Mouse (Mus musculus): ENCODE results near the gene Retreg2. TPM values are rescaled to one million over a fixed set of nuclear protein-coding genes. Genes with fewer than 3 reads are reported as not detected.

Gene Retreg2
- total and polyA plus RNA-seq, 2 experiments from 2014 or later: 137 to 240 TPM

DNA sequence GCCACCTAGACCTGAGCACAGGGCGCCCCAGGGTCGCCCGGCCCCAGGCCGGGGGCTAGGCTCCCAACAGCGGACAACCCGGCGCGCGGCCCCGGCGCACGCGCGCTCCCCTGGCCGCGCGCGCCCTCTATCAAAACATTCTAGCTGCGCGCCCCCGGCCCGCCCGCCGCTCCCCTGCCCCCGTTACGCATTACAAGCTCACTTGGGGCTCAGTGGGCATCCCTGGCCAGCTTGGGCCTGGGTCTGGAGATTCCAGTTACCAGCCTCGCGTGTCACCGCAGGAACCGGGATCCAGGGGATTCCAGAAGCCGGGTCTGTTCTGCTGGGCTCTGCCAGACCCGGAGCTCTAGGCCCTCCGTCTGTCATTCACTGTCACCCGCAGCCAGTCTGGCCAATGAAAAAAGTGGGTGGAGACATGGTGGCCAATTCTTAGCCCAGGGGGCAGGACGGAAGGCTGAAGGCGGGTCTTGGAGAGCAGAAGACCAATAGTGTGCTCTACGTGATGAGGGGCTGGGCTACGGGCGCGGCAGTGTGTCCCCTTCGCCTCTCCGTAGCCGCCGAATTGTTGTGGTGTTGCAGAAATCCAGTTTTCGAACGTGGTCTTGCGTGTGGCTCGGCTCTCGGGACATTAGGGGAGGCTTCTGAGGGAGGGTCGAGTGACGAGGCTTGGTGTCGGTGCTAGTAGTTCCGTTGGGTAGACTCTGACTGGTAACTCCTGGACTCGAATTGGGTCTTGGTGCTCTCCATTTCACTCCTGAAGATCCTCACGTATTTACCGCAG, 49.2 kb downstream of the Retreg2 start, which contains the start of the genes Ankzf1 and Atg9a:
Gene Ankzf1 (plus strand): TSS at position 530 of the 781 bp plus-strand sequence.
Gene Atg9a (minus strand): TSS at position 575 of the 781 bp plus-strand sequence.
- WGBS: under 1% methylated on average over 56 of the region's 56 CpGs
- Histone ChIP-seq H3K9ac (replicated peaks; ENCODE audit: low read length) (peak within 1 kb of the TSS; percentile 95), H3K27me3 (ENCODE audit: insufficient read depth, low read length) (no peaks in the 10 kb centered on the region), H3K4me3 (ENCODE audit: low read length) (peak within 1 kb of the TSS; percentile 84), H3K27ac (peak within 1 kb of the TSS; percentile 96), H3K4me2 (ENCODE audit: low read depth, low read length) (peak within 1 kb of the TSS; percentile 99), H3K4me1 (ENCODE audit: insufficient read depth, low read length) (peaks cover 12% of the 10 kb centered on the region), H3K36me3 (ENCODE audit: insufficient read depth, low read length) (peaks cover 26% of the 10 kb centered on the region; the same call in 1 of the 2 replicates), H3K9me3 (ENCODE audit: low read length) (no peaks in the 10 kb centered on the region)
- ATAC-seq: peak; percentile 99
- TF ChIP-seq CTCF (IDR thresholded peaks at IDR 0.05; ENCODE audit: low read depth): no peak
- DNase-seq (ENCODE audit: low spot score): peak; percentile 97

DNA sequence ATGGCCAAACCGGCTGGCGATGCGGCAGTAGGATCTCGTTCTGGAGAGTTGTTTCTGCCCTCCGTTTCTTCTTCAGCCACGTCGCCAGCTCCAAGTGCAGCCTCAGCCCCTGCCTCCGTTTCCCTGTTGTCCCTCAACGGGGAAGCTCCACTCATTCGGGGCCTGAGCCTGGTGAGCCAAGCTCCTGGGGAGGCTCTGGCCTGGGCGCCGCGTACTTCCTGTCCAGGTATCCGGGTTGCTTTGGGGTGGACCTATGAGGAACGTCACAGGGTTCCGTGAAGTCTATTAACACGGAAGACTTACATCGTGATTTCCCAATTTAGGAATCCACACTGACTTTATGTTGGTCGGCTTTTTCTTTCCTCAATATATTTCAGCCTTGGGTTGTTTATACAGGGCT, 49.9 kb downstream of the Retreg2 start:
- no peak for TF ChIP-seq CTCF (IDR thresholded peaks at IDR 0.05; ENCODE audit: low read depth)
- Histone ChIP-seq H3K9me3 (ENCODE audit: low read length) (no peaks in the 10 kb centered on the region), H3K4me2 (ENCODE audit: low read depth, low read length) (peak overlapping the region; percentile 99), H3K36me3 (ENCODE audit: insufficient read depth, low read length) (peaks cover 26% of the 10 kb centered on the region; the same call in 1 of the 2 replicates), H3K9ac (replicated peaks; ENCODE audit: low read length) (peak overlapping the region; percentile 95), H3K4me3 (ENCODE audit: low read length) (peak overlapping the region; percentile 84), H3K27ac (peak overlapping the region; percentile 86), H3K27me3 (ENCODE audit: insufficient read depth, low read length) (no peaks in the 10 kb centered on the region), H3K4me1 (ENCODE audit: insufficient read depth, low read length) (peaks cover 12% of the 10 kb centered on the region)
- under 1% methylated on average over 19 of the region's 19 CpGs for WGBS
- peak; percentile 25 for DNase-seq (ENCODE audit: low spot score)
- no peak for ATAC-seq

Other genes with a start within 250 kb of the Retreg2 start
- gene Cryba2, start 249.6 kb upstream of the Retreg2 start, total RNA-seq (2014; rRNA removed): 2.0 TPM in 1 of 2 replicates, not detected in the other
- 1.6 and 1.7 TPM in 2 replicates for gene Cryba2, start 249.6 kb upstream of the Retreg2 start, polyA plus RNA-seq (2015; fragmentation: Nextera tagmentation; extraction: Ambion mirVana)
- 2.7 and 4.7 TPM in 2 replicates for gene Cfap65, start 207.2 kb upstream of the Retreg2 start, total RNA-seq (2014; rRNA removed)
- gene Cfap65, start 207.2 kb upstream of the Retreg2 start, polyA plus RNA-seq (2015; fragmentation: Nextera tagmentation; extraction: Ambion mirVana): 1.1 and 1.3 TPM in 2 replicates
- gene Ihh, start 191.1 kb upstream of the Retreg2 start, total RNA-seq (2014; rRNA removed): 0.18 and 0.31 TPM in 2 replicates
- gene Ihh, start 191.1 kb upstream of the Retreg2 start, polyA plus RNA-seq (2015; fragmentation: Nextera tagmentation; extraction: Ambion mirVana): 0.11 and 0.25 TPM in 2 replicates
- gene Nhej1, start 17.6 kb upstream of the Retreg2 start, total RNA-seq (2014; rRNA removed): 4.4 and 7.8 TPM in 2 replicates
- gene Nhej1, start 17.6 kb upstream of the Retreg2 start, polyA plus RNA-seq (2015; fragmentation: Nextera tagmentation; extraction: Ambion mirVana): 5.2 and 5.8 TPM in 2 replicates
- not detected in 2 replicates for gene Slc23a3, start 8.9 kb upstream of the Retreg2 start, total RNA-seq (2014; rRNA removed)
- gene Slc23a3, start 8.9 kb upstream of the Retreg2 start, polyA plus RNA-seq (2015; fragmentation: Nextera tagmentation; extraction: Ambion mirVana): not detected in 2 replicates
- gene Cnppd1, start 67 bp upstream of the Retreg2 start, total RNA-seq (2014; rRNA removed): 50.0 and 52.4 TPM in 2 replicates
- gene Cnppd1, start 67 bp upstream of the Retreg2 start, polyA plus RNA-seq (2015; fragmentation: Nextera tagmentation; extraction: Ambion mirVana): 44.8 and 46.3 TPM in 2 replicates
- 35.9 and 49.5 TPM in 2 replicates for gene Zfand2b, start 25.9 kb downstream of the Retreg2 start, total RNA-seq (2014; rRNA removed)
- gene Zfand2b, start 25.9 kb downstream of the Retreg2 start, polyA plus RNA-seq (2015; fragmentation: Nextera tagmentation; extraction: Ambion mirVana): 45.0 and 47.3 TPM in 2 replicates
- 51.5 and 52.0 TPM in 2 replicates for gene Abcb6, start 37.6 kb downstream of the Retreg2 start, total RNA-seq (2014; rRNA removed)
- 40.4 and 45.9 TPM in 2 replicates for gene Abcb6, start 37.6 kb downstream of the Retreg2 start, polyA plus RNA-seq (2015; fragmentation: Nextera tagmentation; extraction: Ambion mirVana)
- 17.9 and 30.2 TPM in 2 replicates for gene Ankzf1, start 49.4 kb downstream of the Retreg2 start, total RNA-seq (2014; rRNA removed)
- 14.1 and 17.0 TPM in 2 replicates for gene Ankzf1, start 49.4 kb downstream of the Retreg2 start, polyA plus RNA-seq (2015; fragmentation: Nextera tagmentation; extraction: Ambion mirVana)
- gene Atg9a, start 49.4 kb downstream of the Retreg2 start, total RNA-seq (2014; rRNA removed): 132 and 155 TPM in 2 replicates
- gene Atg9a, start 49.4 kb downstream of the Retreg2 start, polyA plus RNA-seq (2015; fragmentation: Nextera tagmentation; extraction: Ambion mirVana): 60.3 and 62.8 TPM in 2 replicates
- gene Glb1l, start 68.0 kb downstream of the Retreg2 start, total RNA-seq (2014; rRNA removed): 14.8 and 15.3 TPM in 2 replicates
- gene Glb1l, start 68.0 kb downstream of the Retreg2 start, polyA plus RNA-seq (2015; fragmentation: Nextera tagmentation; extraction: Ambion mirVana): 15.5 TPM in 2 replicates
- gene Stk16, start 68.1 kb downstream of the Retreg2 start, total RNA-seq (2014; rRNA removed): 84.8 and 105 TPM in 2 replicates
- gene Stk16, start 68.1 kb downstream of the Retreg2 start, polyA plus RNA-seq (2015; fragmentation: Nextera tagmentation; extraction: Ambion mirVana): 103 and 112 TPM in 2 replicates
- gene Tuba4a, start 77.1 kb downstream of the Retreg2 start, total RNA-seq (2014; rRNA removed): 180 and 235 TPM in 2 replicates
- 155 and 163 TPM in 2 replicates for gene Tuba4a, start 77.1 kb downstream of the Retreg2 start, polyA plus RNA-seq (2015; fragmentation: Nextera tagmentation; extraction: Ambion mirVana)
- not detected in 2 replicates for gene A630095N17Rik, start 89.3 kb downstream of the Retreg2 start, total RNA-seq (2014; rRNA removed)
- 0.29 and 0.31 TPM in 2 replicates for gene A630095N17Rik, start 89.3 kb downstream of the Retreg2 start, polyA plus RNA-seq (2015; fragmentation: Nextera tagmentation; extraction: Ambion mirVana)
- gene Dnajb2, start 93.6 kb downstream of the Retreg2 start, total RNA-seq (2014; rRNA removed): 33.3 and 48.0 TPM in 2 replicates
- gene Dnajb2, start 93.6 kb downstream of the Retreg2 start, polyA plus RNA-seq (2015; fragmentation: Nextera tagmentation; extraction: Ambion mirVana): 62.6 and 64.5 TPM in 2 replicates
- gene Ptprn, start 121.7 kb downstream of the Retreg2 start, total RNA-seq (2014; rRNA removed): 120 and 132 TPM in 2 replicates
- 46.0 and 48.3 TPM in 2 replicates for gene Ptprn, start 121.7 kb downstream of the Retreg2 start, polyA plus RNA-seq (2015; fragmentation: Nextera tagmentation; extraction: Ambion mirVana)
- 257 and 298 TPM in 2 replicates for gene Resp18, start 135.6 kb downstream of the Retreg2 start, total RNA-seq (2014; rRNA removed)
- gene Resp18, start 135.6 kb downstream of the Retreg2 start, polyA plus RNA-seq (2015; fragmentation: Nextera tagmentation; extraction: Ambion mirVana): 394 and 396 TPM in 2 replicates
- 143 and 175 TPM in 2 replicates for gene Dnpep, start 175.2 kb downstream of the Retreg2 start, total RNA-seq (2014; rRNA removed)
- gene Dnpep, start 175.2 kb downstream of the Retreg2 start, polyA plus RNA-seq (2015; fragmentation: Nextera tagmentation; extraction: Ambion mirVana): 120 and 131 TPM in 2 replicates
- 2.6 and 6.9 TPM in 2 replicates for gene Des, start 217.6 kb downstream of the Retreg2 start, total RNA-seq (2014; rRNA removed)
- 1.2 and 1.6 TPM in 2 replicates for gene Des, start 217.6 kb downstream of the Retreg2 start, polyA plus RNA-seq (2015; fragmentation: Nextera tagmentation; extraction: Ambion mirVana)
- 50.4 and 52.7 TPM in 2 replicates for gene Speg, start 232.5 kb downstream of the Retreg2 start, total RNA-seq (2014; rRNA removed)
- 19.2 and 19.9 TPM in 2 replicates for gene Speg, start 232.5 kb downstream of the Retreg2 start, polyA plus RNA-seq (2015; fragmentation: Nextera tagmentation; extraction: Ambion mirVana)

Data from hindbrain, postnatal 0 days (tissue).